Mouse (Mus musculus) gastrocnemius, postnatal 25 days (tissue): ENCODE results near the gene Pecam1. TPM values are rescaled to one million over a fixed set of nuclear protein-coding genes. Genes with fewer than 3 reads are reported as not detected.
"Not testable (repeated sequence)": the region's sequence is repeated elsewhere in the genome, so short reads cannot be mapped to it uniquely, and the experiment has no call there.

Experiments
- DNase-seq: peaks from one replicate; pipeline ENCODE4 v3.0.0; 2022
- total RNA-seq, 2 experiments: library from RNA; stranded (reverse); gene quantifications; 1 replicate in 1 of 2; 2 replicates in 1 of 2; pipeline ENCODE4 v1.2.3; 2021

The Pecam1 gene
- total RNA-seq, 2 experiments from 2014 or later: 32.2 to 50.6 TPM

- DNase-seq: no peak
Measured at GRCm38 (mm10) chr11:106770195-106770974, 20.0 kb upstream of the Pecam1 start.

- no peak for DNase-seq
Measured at GRCm38 (mm10) chr11:106767516-106767915, 17.1 kb upstream of the Pecam1 start.

- no peak for DNase-seq
Measured at GRCm38 (mm10) chr11:106766611-106767162, 16.3 kb upstream of the Pecam1 start.

- DNase-seq: no peak
Measured at GRCm38 (mm10) chr11:106762800-106763185, 12.4 kb upstream of the Pecam1 start.

- DNase-seq: peak; percentile 20
Measured at GRCm38 (mm10) chr11:106762139-106762799, 11.8 kb upstream of the Pecam1 start.

GRCm38 (mm10) chr11:106760511-106760910 is 10.1 kb upstream of the Pecam1 start:
- DNase-seq: no peak

GRCm38 (mm10) chr11:106759028-106759427 is 8.6 kb upstream of the Pecam1 start:
- DNase-seq: no peak

- DNase-seq: no peak
Measured at GRCm38 (mm10) chr11:106755583-106755982, 5.2 kb upstream of the Pecam1 start.

GRCm38 (mm10) chr11:106753314-106753713 is 2.9 kb upstream of the Pecam1 start:
- no peak for DNase-seq

- DNase-seq: peak; percentile 20
Measured at GRCm38 (mm10) chr11:106752103-106752502, 1.7 kb upstream of the Pecam1 start.

GRCm38 (mm10) chr11:106751039-106752018 is 901 bp upstream of the Pecam1 start, which contains the start of gene Milr1:
Gene Milr1 (plus strand): TSS chr11:106751226.
- no peak for DNase-seq

- not testable (repeated sequence) for DNase-seq
Measured at GRCm38 (mm10) chr11:106749557-106750120, 789 bp downstream of the Pecam1 start.

GRCm38 (mm10) chr11:106744949-106745348 is 5.5 kb downstream of the Pecam1 start:
- DNase-seq: no peak

- no peak for DNase-seq
Measured at GRCm38 (mm10) chr11:106742388-106742841, 8.0 kb downstream of the Pecam1 start.

- DNase-seq: no peak
Measured at GRCm38 (mm10) chr11:106741826-106742225, 8.6 kb downstream of the Pecam1 start.

- no peak for DNase-seq
Measured at GRCm38 (mm10) chr11:106741232-106741631, 9.2 kb downstream of the Pecam1 start.

GRCm38 (mm10) chr11:106740724-106741123 is 9.7 kb downstream of the Pecam1 start:
- DNase-seq: not testable (repeated sequence)

GRCm38 (mm10) chr11:106739116-106739515 is 11.3 kb downstream of the Pecam1 start:
- no peak for DNase-seq

- peak; percentile 53 for DNase-seq
Measured at GRCm38 (mm10) chr11:106737178-106737621, 13.2 kb downstream of the Pecam1 start.

GRCm38 (mm10) chr11:106736614-106737013 is 13.8 kb downstream of the Pecam1 start:
- no peak for DNase-seq

GRCm38 (mm10) chr11:106730714-106731113 is 19.7 kb downstream of the Pecam1 start:
- DNase-seq: no peak
